8 mouse cellular contexts compared by ENCODE assay signal in genomic region chr7:25278341-25279075, GRCm38 (mm10). TPM values are rescaled to one million over a fixed set of nuclear protein-coding genes. Genes with fewer than 3 reads are reported as not detected.
DNase-seq lines count a peak whose midpoint lies in the region.

No protein-coding gene starts in this region.

- peaks cover 65% of the 10 kb centered on the region for H3K79me2 ChIP-seq in macrophage (ENCODE audit: inconsistent target)

- no peaks in the 10 kb centered on the region for H3K36me3 ChIP-seq in macrophage (ENCODE audit: inconsistent target)

- peak; percentile 94 for DNase-seq in T-cell, adult 2 months (ENCODE audit: low spot score)
- peak; percentile 89 to 90 for DNase-seq in cerebellum, postnatal 25 days
- DNase-seq in gastrocnemius, adult 18-20 months (ENCODE audit: low spot score), result peak; percentile 70
- peak; percentile 96 for DNase-seq in induced T-regulatory cell, adult 2 months (ENCODE audit: low read depth)
- peak; percentile 76 to 89 for DNase-seq in left cerebral cortex, adult 8-10 months (ENCODE audit: low spot score in 2 of 2)
- DNase-seq in retina, postnatal 7 days (ENCODE audit: low read depth, low spot score), result peak; percentile 68
- DNase-seq in thymus, postnatal 4 days, result peak; percentile 86

- 1% methylated on average over 40 of the region's 60 CpGs for WGBS in macrophage (ENCODE audit: missing documents)

- H3K27ac ChIP-seq in macrophage, result peak overlapping the region; percentile 95

- H3K4me3 ChIP-seq in macrophage (ENCODE audit: inconsistent target), result peak overlapping the region; percentile 49

RNA-seq across cellular contexts. Expression of gene Cic, which starts 11.0 kb away (rescaled TPM):
- 10 to 100 TPM; 34.8 to 38.3 TPM for total RNA-seq in gastrocnemius, adult 18-20 months (2021)
- 100 to 1,000 TPM; 196 to 238 (median 227) TPM for total RNA-seq in left cerebral cortex, adult 8-10 months (2022)
- total RNA-seq in macrophage (2018; cell fraction: chromatin; rRNA removed), result 100 to 1,000 TPM in 24 of 26 experiments, 10 to 100 TPM in 2; 63.5 to 495 (median 311) TPM
- total RNA-seq in macrophage (2018; cell fraction: cytosol; rRNA removed), result 100 to 1,000 TPM; 146 to 312 (median 230) TPM
- 100 to 1,000 TPM; 124 to 500 (median 278) TPM for total RNA-seq in macrophage (2018; cell fraction: nucleus; rRNA removed)
- polyA plus RNA-seq in macrophage (2018), result 88.9 to 139 TPM (median 118 TPM) in 3 replicates

RNA-seq across cellular contexts. Expression of gene Pafah1b3, which starts 19.3 kb away (rescaled TPM):
- 1 to 10 TPM in 1 of 2 experiments, under 1 TPM in 1; 0.82 to 1.1 TPM for total RNA-seq in gastrocnemius, adult 18-20 months (2021)
- 10 to 100 TPM; 29.5 to 38.7 (median 32.2) TPM for total RNA-seq in left cerebral cortex, adult 8-10 months (2022)
- 10 to 100 TPM in 2 of 26 experiments, 1 to 10 TPM in 19, not detected in 5; 1.0 to 11.2 (median 4.6) TPM for total RNA-seq in macrophage (2018; cell fraction: chromatin; rRNA removed)
- total RNA-seq in macrophage (2018; cell fraction: cytosol; rRNA removed), result 10 to 100 TPM in 13 of 26 experiments, 1 to 10 TPM in 13; 5.4 to 18.3 (median 9.4) TPM
- total RNA-seq in macrophage (2018; cell fraction: nucleus; rRNA removed), result 1 to 10 TPM in 25 of 26 experiments, not detected in 1; 1.3 to 9.4 (median 3.4) TPM
- 7.4 to 20.7 TPM (median 14.3 TPM) in 3 replicates for polyA plus RNA-seq in macrophage (2018)

RNA-seq across cellular contexts. Expression of gene Prr19, which starts 22.7 kb away (rescaled TPM):
- total RNA-seq in gastrocnemius, adult 18-20 months (2021), result not detected
- not detected for total RNA-seq in left cerebral cortex, adult 8-10 months (2022)
- not detected for total RNA-seq in macrophage (2018; cell fraction: chromatin; rRNA removed)
- total RNA-seq in macrophage (2018; cell fraction: cytosol; rRNA removed), result not detected
- total RNA-seq in macrophage (2018; cell fraction: nucleus; rRNA removed), result not detected
- not detected in 3 replicates for polyA plus RNA-seq in macrophage (2018)

RNA-seq across cellular contexts. Expression of gene Tmem145, which starts 27.4 kb away (rescaled TPM):
- not detected for total RNA-seq in gastrocnemius, adult 18-20 months (2021)
- 10 to 100 TPM; 40.7 to 46.5 (median 42.0) TPM for total RNA-seq in left cerebral cortex, adult 8-10 months (2022)
- total RNA-seq in macrophage (2018; cell fraction: chromatin; rRNA removed), result not detected
- not detected for total RNA-seq in macrophage (2018; cell fraction: cytosol; rRNA removed)
- total RNA-seq in macrophage (2018; cell fraction: nucleus; rRNA removed), result not detected
- polyA plus RNA-seq in macrophage (2018), result not detected in 3 replicates

RNA-seq across cellular contexts. Expression of gene Erf, which starts 27.9 kb away (rescaled TPM):
- 1 to 10 TPM; 5.7 to 7.3 TPM for total RNA-seq in gastrocnemius, adult 18-20 months (2021)
- total RNA-seq in left cerebral cortex, adult 8-10 months (2022), result 10 to 100 TPM; 61.3 to 75.7 (median 69.9) TPM
- total RNA-seq in macrophage (2018; cell fraction: chromatin; rRNA removed), result 10 to 100 TPM in 15 of 26 experiments, 1 to 10 TPM in 11; 7.1 to 19.7 (median 10.7) TPM
- 10 to 100 TPM in 24 of 26 experiments, 1 to 10 TPM in 2; 8.5 to 19.3 (median 12.5) TPM for total RNA-seq in macrophage (2018; cell fraction: cytosol; rRNA removed)
- 10 to 100 TPM in 19 of 26 experiments, 1 to 10 TPM in 7; 6.8 to 20.6 (median 13.6) TPM for total RNA-seq in macrophage (2018; cell fraction: nucleus; rRNA removed)
- 11.9 to 14.5 TPM (median 14.2 TPM) in 3 replicates for polyA plus RNA-seq in macrophage (2018)

Comparison
In these comparisons a context has a peak if more than half of its experiments do, and no peak if none do; other contexts are left out.
1. Peak in every context shown above with its lines: DNase-seq, H3K4me3 ChIP-seq and H3K27ac ChIP-seq.
2. RNA of gene Cic, which starts 11.0 kb away (total RNA-seq): 196 to 238 TPM in left cerebral cortex, adult 8-10 months; 34.8 to 38.3 TPM in gastrocnemius, adult 18-20 months; every median in the first group is over 4 times any median in the second.
3. RNA of gene Pafah1b3, which starts 19.3 kb away (total RNA-seq): 29.5 to 38.7 TPM in left cerebral cortex, adult 8-10 months; 0.82 to 1.1 TPM in gastrocnemius, adult 18-20 months; every median in the first group is over 10 times any median in the second.